Mouse (Mus musculus) C2C12 (cell line): Measurements from ENCODE around the gene Pabpn1l. TPM values are rescaled to one million over a fixed set of nuclear protein-coding genes. Genes with fewer than 3 reads are reported as not detected.

Source experiments
- H3K27me3 ChIP-seq: one replicate; pipeline ENCODE4 v1.6.1; 2011; ENCODE audit not compliant: control insufficient read depth, insufficient read depth, insufficient read length
- H3K36me3 ChIP-seq: one replicate; pipeline ENCODE4 v1.6.1; 2011; ENCODE audit not compliant: control insufficient read depth, insufficient read depth
- H3K4me3 ChIP-seq: one replicate; pipeline ENCODE4 v1.5.1; 2011; ENCODE audit warnings: mild to moderate bottlenecking, control low read depth; ENCODE audit not compliant: poor library complexity, insufficient read depth, severe bottlenecking
- H3K79me2 ChIP-seq: one replicate; pipeline ENCODE4 v1.6.1; 2011; ENCODE audit not compliant: control insufficient read depth, insufficient read depth
- H3K79me3 ChIP-seq: one replicate; pipeline ENCODE4 v1.6.1; 2011; ENCODE audit warnings: low read depth, control low read depth
- H3ac ChIP-seq: one replicate; pipeline ENCODE3; 2011; ENCODE audit warnings: low read depth; ENCODE audit not compliant: control insufficient read depth, insufficient read length
- CEBPB ChIP-seq: IDR thresholded peaks from one replicate; pipeline ENCODE4 v1.6.1; 2011; ENCODE audit warnings: low read depth, mild to moderate bottlenecking, control low read depth, moderate library complexity
- CTCF ChIP-seq: IDR thresholded peaks from one replicate; pipeline ENCODE4 v1.5.1; 2011; ENCODE audit not compliant: control insufficient read depth, insufficient read depth, insufficient read length
- FOSL1 ChIP-seq: IDR thresholded peaks from one replicate; pipeline ENCODE4 v1.8.0; 2011; ENCODE audit warnings: mild to moderate bottlenecking, low read length; ENCODE audit not compliant: poor library complexity, insufficient read depth, severe bottlenecking
- MAX ChIP-seq: IDR thresholded peaks from one replicate; pipeline ENCODE4 v1.6.1; 2011; ENCODE audit warnings: mild to moderate bottlenecking, control low read depth
- MYOD1 ChIP-seq: IDR thresholded peaks from one replicate; pipeline ENCODE4 v1.6.1; 2011; ENCODE audit warnings: low read depth; ENCODE audit not compliant: control insufficient read depth, insufficient read length
- MYOG ChIP-seq: IDR thresholded peaks from one replicate; pipeline ENCODE4 v1.6.1; 2011; ENCODE audit not compliant: control insufficient read depth, insufficient read length; ENCODE audit errors: extremely low read depth
- USF1 ChIP-seq: IDR thresholded peaks from one replicate; pipeline ENCODE4 v1.6.1; 2011; ENCODE audit warnings: low read depth, mild to moderate bottlenecking, control low read depth, moderate library complexity
- polyA plus RNA-seq: library from polyadenylated mRNA; unstranded; fragments of >200 nt; fragmentation: generic; extraction: Trizol; gene quantifications from one replicate; pipeline ENCODE4 v1.2.1, GENCODE M21; 2012; ENCODE audit warnings: missing spikeins

Pabpn1l gene
- polyA plus RNA-seq, 1 experiment, result not detected

DNA sequence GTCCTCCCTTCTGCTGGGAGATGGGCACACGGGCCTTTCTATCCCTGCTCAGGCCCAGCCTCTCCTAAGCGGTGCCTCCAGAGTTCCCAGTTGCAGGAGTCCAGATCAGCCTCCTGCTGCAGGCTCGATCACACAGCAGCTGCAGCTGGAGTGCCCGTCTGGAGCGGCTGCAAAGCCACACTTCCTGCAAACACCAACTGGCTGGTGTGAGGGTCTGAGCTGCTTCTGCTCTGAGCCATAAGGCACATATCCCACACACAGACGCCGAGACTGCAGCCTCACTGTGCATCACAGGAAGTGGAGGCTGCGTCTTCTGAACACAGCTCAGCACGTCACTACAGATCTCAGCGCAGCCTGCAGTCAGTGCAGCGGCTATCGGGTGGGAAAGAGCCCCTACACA, 44.3 kb upstream of the Pabpn1l start:
- Histone ChIP-seq H3K79me2 (no peaks in the 10 kb centered on the region), H3K79me3 (no peaks in the 10 kb centered on the region), H3K27me3 (peaks cover 50% of the 10 kb centered on the region), H3K4me3 (no peak overlapping the region), H3ac (no peak overlapping the region), H3K36me3 (no peaks in the 10 kb centered on the region)
- TF ChIP-seq FOSL1 (no peak), MYOD1 (no peak), CTCF (no peak), MAX (no peak), CEBPB (no peak), USF1 (no peak), MYOG (no peak)

DNA sequence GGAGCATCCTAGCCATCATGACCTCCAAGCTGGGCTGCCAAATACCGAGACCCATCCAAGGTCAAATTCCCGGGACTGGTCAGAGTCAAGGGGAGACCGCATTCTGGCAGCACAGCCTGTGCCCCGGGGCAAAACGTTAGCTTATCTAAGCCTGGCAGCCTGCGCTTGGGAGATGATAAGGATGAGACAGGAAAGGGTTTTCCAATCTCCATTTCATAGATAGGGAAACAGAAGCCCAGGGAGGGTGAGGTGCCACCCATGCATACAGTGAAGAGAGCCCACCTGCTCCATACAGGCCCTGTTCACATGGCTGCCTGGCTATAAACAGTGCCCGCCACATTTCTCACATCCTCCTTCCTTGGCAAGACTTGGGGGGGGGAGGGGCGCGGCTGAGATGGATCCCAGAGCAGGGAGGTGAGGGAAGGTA, 43.8 kb upstream of the Pabpn1l start:
- Histone ChIP-seq H3K79me2 (no peaks in the 10 kb centered on the region), H3K79me3 (no peaks in the 10 kb centered on the region), H3K27me3 (peaks cover 45% of the 10 kb centered on the region), H3K36me3 (no peaks in the 10 kb centered on the region), H3K4me3 (no peak overlapping the region), H3ac (no peak overlapping the region)
- TF ChIP-seq MYOD1 (no peak), USF1 (no peak), MYOG (no peak), MAX (no peak), FOSL1 (no peak), CTCF (no peak), CEBPB (no peak)

DNA sequence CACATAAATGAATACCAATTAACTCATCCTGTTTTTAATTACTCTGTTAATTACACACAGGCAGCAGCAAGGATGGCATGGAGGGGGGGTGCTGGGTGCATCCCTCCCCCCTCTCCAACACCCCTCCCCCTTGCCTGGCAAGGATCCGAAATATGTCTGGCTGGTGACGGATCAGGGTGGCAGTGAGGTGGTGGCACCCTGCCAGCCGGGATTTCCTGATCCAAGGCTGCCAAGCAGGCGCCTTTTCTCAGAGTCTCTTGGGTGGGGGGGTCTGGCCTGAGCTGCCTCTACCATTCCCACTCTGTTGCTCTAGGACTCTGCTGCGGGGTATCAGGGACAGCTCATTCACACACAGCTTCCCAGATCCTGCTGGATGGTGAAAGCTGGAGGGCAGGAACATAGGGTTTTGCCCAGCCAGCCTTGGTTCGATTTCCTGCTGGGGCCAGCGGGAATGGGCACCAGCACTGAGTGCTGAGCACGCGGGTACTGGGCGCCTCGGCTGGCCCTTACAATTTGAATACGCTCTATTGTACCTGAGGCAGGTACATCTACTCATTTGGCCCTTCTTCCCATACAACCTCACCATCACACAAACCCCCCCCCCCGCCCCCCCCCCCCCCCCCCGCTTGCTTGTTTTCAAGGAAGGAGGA, 43.3 kb upstream of the Pabpn1l start:
- Histone ChIP-seq H3ac (no peak overlapping the region), H3K4me3 (no peak overlapping the region), H3K36me3 (no peaks in the 10 kb centered on the region), H3K79me3 (no peaks in the 10 kb centered on the region), H3K27me3 (peaks cover 40% of the 10 kb centered on the region), H3K79me2 (no peaks in the 10 kb centered on the region)
- TF ChIP-seq USF1, result no peak

DNA sequence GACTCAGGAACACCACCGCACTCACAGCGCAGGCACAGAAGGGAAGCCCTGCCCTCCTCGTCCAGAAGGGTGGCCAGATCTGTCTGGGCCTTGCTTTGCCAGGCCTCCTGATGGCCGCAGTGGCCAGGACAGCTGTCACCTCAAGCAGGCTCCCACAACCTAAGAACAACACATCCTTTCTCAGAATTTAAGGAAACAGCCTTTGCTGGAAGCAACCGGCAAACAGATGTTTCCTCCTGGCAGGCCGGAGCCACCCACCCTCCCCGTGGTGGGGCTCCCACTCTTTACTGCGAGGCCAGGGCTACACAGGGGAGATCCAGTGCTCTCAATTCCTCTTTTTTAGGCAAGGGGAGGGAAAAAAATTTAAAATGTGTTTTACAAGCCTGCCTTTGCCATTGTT, 42.7 kb upstream of the Pabpn1l start:
- Histone ChIP-seq H3ac (no peak overlapping the region), H3K4me3 (no peak overlapping the region), H3K79me3 (no peaks in the 10 kb centered on the region), H3K79me2 (no peaks in the 10 kb centered on the region), H3K27me3 (peaks cover 34% of the 10 kb centered on the region), H3K36me3 (no peaks in the 10 kb centered on the region)
- TF ChIP-seq CEBPB, result no peak
- TF ChIP-seq USF1, result no peak
- no peak for TF ChIP-seq MAX
- no peak for TF ChIP-seq CTCF
- no peak for TF ChIP-seq MYOG
- TF ChIP-seq MYOD1, result no peak
- TF ChIP-seq FOSL1, result no peak

DNA sequence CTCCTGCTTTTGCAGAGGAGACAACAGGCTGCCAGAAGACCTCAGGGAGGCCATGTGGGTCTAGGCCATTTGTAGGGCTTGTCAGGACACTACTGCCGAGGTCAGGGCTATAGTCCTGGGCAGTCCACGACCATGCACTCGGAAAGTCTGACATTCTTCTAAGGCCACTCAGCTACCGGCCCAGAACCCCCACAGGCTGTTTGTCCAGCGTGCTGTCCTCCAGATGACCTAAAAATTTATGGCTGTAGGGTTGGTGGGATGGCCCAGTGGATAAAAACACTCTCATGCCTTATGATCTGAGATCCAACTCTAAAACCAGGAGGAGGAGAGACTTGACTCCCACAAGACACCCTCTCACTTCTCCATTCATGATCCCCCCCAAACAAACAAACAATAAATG, 41.1 kb upstream of the Pabpn1l start:
- Histone ChIP-seq H3K4me3 (no peak overlapping the region), H3K79me2 (no peaks in the 10 kb centered on the region), H3K79me3 (no peaks in the 10 kb centered on the region), H3ac (no peak overlapping the region), H3K36me3 (no peaks in the 10 kb centered on the region), H3K27me3 (peaks cover 19% of the 10 kb centered on the region)
- TF ChIP-seq MAX (no peak), MYOD1 (no peak), FOSL1 (no peak), USF1 (no peak)

DNA sequence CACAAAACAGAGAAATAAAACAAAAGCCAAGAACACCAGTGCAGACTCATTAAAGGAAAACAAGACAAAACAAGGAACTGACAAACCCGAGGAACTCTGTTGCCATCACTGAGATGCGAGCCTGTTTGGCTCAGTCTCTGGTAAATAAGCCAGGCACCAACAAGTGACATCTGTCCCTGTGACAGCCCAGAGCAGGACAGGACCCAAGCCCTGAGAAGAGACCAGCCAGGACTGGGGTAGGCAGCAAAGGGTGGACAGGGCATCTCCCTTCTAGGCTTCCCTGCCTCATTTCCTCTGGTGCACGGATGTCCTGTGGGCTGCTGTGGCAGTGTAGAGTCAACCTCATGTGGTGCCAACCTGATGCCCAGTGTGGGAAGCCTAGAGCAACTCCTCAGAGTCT, 40.6 kb upstream of the Pabpn1l start:
- Histone ChIP-seq H3K27me3 (peaks cover 16% of the 10 kb centered on the region), H3K79me3 (no peaks in the 10 kb centered on the region), H3K36me3 (no peaks in the 10 kb centered on the region), H3K4me3 (no peak overlapping the region), H3ac (no peak overlapping the region), H3K79me2 (no peaks in the 10 kb centered on the region)
- TF ChIP-seq CEBPB (no peak), MYOG (no peak), MAX (no peak), CTCF (no peak), FOSL1 (no peak), USF1 (no peak), MYOD1 (no peak)
